Mouse (Mus musculus) liver, embryonic 15.5 days (tissue): Measurements from ENCODE around the gene Ppp2r5e. TPM values are rescaled to one million over a fixed set of nuclear protein-coding genes. Genes with fewer than 3 reads are reported as not detected.

Experiments used
- ATAC-seq: fragments of 200-750 bp; cut with Nextera tagmentation; 2 replicates; pipeline ENCODE4 v1.8.0; 2017; ENCODE audit warnings: moderate number of reproducible peaks, mild to moderate bottlenecking, moderate library complexity; ENCODE audit not compliant: insufficient read depth
- H3K27ac ChIP-seq: fragments of 300-500 bp; sonication (generic); replicated peaks from 2 replicates; pipeline ENCODE4 v1.5.1; 2015; ENCODE audit warnings: mild to moderate bottlenecking, inconsistent platforms
- H3K27me3 ChIP-seq: fragments of 300-500 bp; sonication (generic); 2 replicates; pipeline ENCODE4 v1.6.1; 2015; ENCODE audit warnings: mild to moderate bottlenecking, inconsistent platforms
- H3K36me3 ChIP-seq: fragments of 300-500 bp; sonication (generic); replicated peaks from 2 replicates; pipeline ENCODE4 v1.6.1; 2015; ENCODE audit warnings: moderate library complexity, mild to moderate bottlenecking, inconsistent platforms
- H3K4me1 ChIP-seq: fragments of 300-500 bp; sonication (generic); replicated peaks from 2 replicates; pipeline ENCODE4 v1.6.1; 2015; ENCODE audit warnings: inconsistent platforms
- H3K4me2 ChIP-seq: fragments of 300-500 bp; sonication (generic); 2 replicates; pipeline ENCODE4 v1.6.1; 2015; ENCODE audit warnings: moderate library complexity, mild to moderate bottlenecking, inconsistent platforms
- H3K4me3 ChIP-seq: fragments of 300-500 bp; sonication (generic); replicated peaks from 2 replicates; pipeline ENCODE4 v1.5.1; 2015; ENCODE audit warnings: mild to moderate bottlenecking, inconsistent platforms
- H3K9ac ChIP-seq: fragments of 300-500 bp; sonication (generic); 2 replicates; pipeline ENCODE4 v1.6.1; 2015; ENCODE audit warnings: moderate library complexity, mild to moderate bottlenecking, inconsistent platforms
- H3K9me3 ChIP-seq: fragments of 300-500 bp; sonication (generic); replicated peaks from 2 replicates; pipeline ENCODE4 v1.6.1; 2016; ENCODE audit warnings: inconsistent platforms
- WGBS: fragments of 180-500 bp; shearing (Covaris S2); methylation state at CpG from one replicate; pipeline ENCODE4 v1.1.7; 2015; ENCODE audit warnings: mixed read lengths; ENCODE audit not compliant: insufficient replicate concordance; 5-methylcytosine and 5-hydroxymethylcytosine counted together
- polyA plus RNA-seq: library from polyadenylated mRNA; unstranded; fragments of >200 nt; fragmentation: Nextera tagmentation; extraction: Ambion mirVana; gene quantifications from 2 replicates; pipeline ENCODE4 v1.2.1, GENCODE M21; 2015

Ppp2r5e gene
- polyA plus RNA-seq, 1 experiment from 2014 or later, result 5.2 TPM

GRCm38 (mm10) chr12:75552296-75552695, 43.7 kb downstream of the Ppp2r5e start:
- Histone ChIP-seq H3K36me3 (0 out of 2 replicates have a peak, but pooled peaks cover 3% of the 10 kb centered on the region), H3K27me3 (no peaks in the 10 kb centered on the region), H3K27ac (no peak overlapping the region), H3K9me3 (no peaks in the 10 kb centered on the region), H3K4me1 (0 out of 2 replicates have a peak, but pooled peaks cover 2% of the 10 kb centered on the region), H3K9ac (no peak overlapping the region), H3K4me3 (no peak overlapping the region), H3K4me2 (no peak overlapping the region)
- no peak for ATAC-seq
- WGBS, result 80% methylated on average over 3 of the region's 3 CpGs

GRCm38 (mm10) chr12:75551671-75552070, 44.4 kb downstream of the Ppp2r5e start:
- no peak for ATAC-seq
- 0 out of 2 replicates have a peak, but pooled peaks cover 3% of the 10 kb centered on the region for H3K36me3 ChIP-seq
- H3K27ac ChIP-seq, result no peak overlapping the region
- H3K4me2 ChIP-seq, result no peak overlapping the region
- no peaks in the 10 kb centered on the region for H3K27me3 ChIP-seq
- H3K4me3 ChIP-seq, result no peak overlapping the region
- no peaks in the 10 kb centered on the region for H3K4me1 ChIP-seq
- H3K9me3 ChIP-seq, result no peaks in the 10 kb centered on the region
- WGBS, result 79% methylated on average over 5 of the region's 5 CpGs
- H3K9ac ChIP-seq, result no peak overlapping the region

GRCm38 (mm10) chr12:75548999-75549398, 47.0 kb downstream of the Ppp2r5e start:
- 0 out of 2 replicates have a peak, but pooled peaks cover 3% of the 10 kb centered on the region for H3K36me3 ChIP-seq
- no peaks in the 10 kb centered on the region for H3K4me1 ChIP-seq
- no peaks in the 10 kb centered on the region for H3K9me3 ChIP-seq
- H3K27me3 ChIP-seq, result no peaks in the 10 kb centered on the region
- no peak overlapping the region for H3K4me3 ChIP-seq
- no peak for ATAC-seq
- WGBS, result 82% methylated on average over 9 of the region's 9 CpGs
- no peak overlapping the region for H3K4me2 ChIP-seq
- no peak overlapping the region for H3K9ac ChIP-seq
- H3K27ac ChIP-seq, result no peak overlapping the region

GRCm38 (mm10) chr12:75547174-75547573, 48.9 kb downstream of the Ppp2r5e start:
- no peak overlapping the region for H3K9ac ChIP-seq
- 73% methylated on average over 3 of the region's 3 CpGs for WGBS
- no peak for ATAC-seq
- H3K4me2 ChIP-seq, result no peak overlapping the region
- H3K4me1 ChIP-seq, result peaks cover 6% of the 10 kb centered on the region; the same call in 1 of the 2 replicates
- H3K27ac ChIP-seq, result no peak overlapping the region
- H3K36me3 ChIP-seq, result 0 out of 2 replicates have a peak, but pooled peaks cover 3% of the 10 kb centered on the region
- H3K27me3 ChIP-seq, result no peaks in the 10 kb centered on the region
- H3K4me3 ChIP-seq, result no peak overlapping the region
- H3K9me3 ChIP-seq, result no peaks in the 10 kb centered on the region

- no peaks in the 10 kb centered on the region for H3K36me3 ChIP-seq
- no peak for ATAC-seq
- WGBS, result 79% methylated on average over 5 of the region's 5 CpGs
- H3K9me3 ChIP-seq, result no peaks in the 10 kb centered on the region
- peaks cover 6% of the 10 kb centered on the region; the same call in 1 of the 2 replicates for H3K4me1 ChIP-seq
- H3K9ac ChIP-seq, result no peak overlapping the region
- no peak overlapping the region for H3K4me3 ChIP-seq
- H3K27me3 ChIP-seq, result no peaks in the 10 kb centered on the region
- H3K4me2 ChIP-seq, result no peak overlapping the region
- no peak overlapping the region for H3K27ac ChIP-seq
Observed at GRCm38 (mm10) chr12:75546241-75546640, 49.8 kb downstream of the Ppp2r5e start.

- H3K9me3 ChIP-seq, result no peaks in the 10 kb centered on the region
- no peak for ATAC-seq
- WGBS, result 89% methylated on average over 4 of the region's 4 CpGs
- H3K9ac ChIP-seq, result no peak overlapping the region
- no peak overlapping the region for H3K27ac ChIP-seq
- no peak overlapping the region for H3K4me2 ChIP-seq
- H3K36me3 ChIP-seq, result no peaks in the 10 kb centered on the region
- no peak overlapping the region for H3K4me3 ChIP-seq
- no peaks in the 10 kb centered on the region for H3K27me3 ChIP-seq
- H3K4me1 ChIP-seq, result peaks cover 6% of the 10 kb centered on the region; the same call in 1 of the 2 replicates
Observed at GRCm38 (mm10) chr12:75545431-75545925, 50.6 kb downstream of the Ppp2r5e start.

- Histone ChIP-seq H3K9me3 (no peaks in the 10 kb centered on the region), H3K4me2 (no peak overlapping the region), H3K27ac (no peak overlapping the region), H3K4me1 (peaks cover 6% of the 10 kb centered on the region; the same call in 1 of the 2 replicates), H3K9ac (no peak overlapping the region), H3K4me3 (no peak overlapping the region), H3K27me3 (no peaks in the 10 kb centered on the region), H3K36me3 (no peaks in the 10 kb centered on the region)
- no peak for ATAC-seq
- 71% methylated on average over 2 of the region's 2 CpGs for WGBS
Observed at GRCm38 (mm10) chr12:75544666-75545065, 51.4 kb downstream of the Ppp2r5e start.

- no peak overlapping the region for H3K4me3 ChIP-seq
- ATAC-seq, result no peak
- H3K4me1 ChIP-seq, result peaks cover 8% of the 10 kb centered on the region
- no peak overlapping the region for H3K27ac ChIP-seq
- 64% methylated on average over 2 of the region's 2 CpGs for WGBS
- no peak overlapping the region for H3K4me2 ChIP-seq
- H3K9me3 ChIP-seq, result no peaks in the 10 kb centered on the region
- H3K27me3 ChIP-seq, result no peaks in the 10 kb centered on the region
- H3K9ac ChIP-seq, result no peak overlapping the region
- no peaks in the 10 kb centered on the region for H3K36me3 ChIP-seq
Observed at GRCm38 (mm10) chr12:75544259-75544658, 51.8 kb downstream of the Ppp2r5e start.

- no peaks in the 10 kb centered on the region for H3K36me3 ChIP-seq
- no peak overlapping the region for H3K27ac ChIP-seq
- ATAC-seq, result no peak
- H3K9ac ChIP-seq, result no peak overlapping the region
- WGBS, result 82% methylated on average over 3 of the region's 3 CpGs
- peaks cover 9% of the 10 kb centered on the region for H3K4me1 ChIP-seq
- H3K4me3 ChIP-seq, result no peak overlapping the region
- H3K4me2 ChIP-seq, result no peak overlapping the region
- no peaks in the 10 kb centered on the region for H3K9me3 ChIP-seq
- H3K27me3 ChIP-seq, result no peaks in the 10 kb centered on the region
Observed at GRCm38 (mm10) chr12:75543346-75543745, 52.7 kb downstream of the Ppp2r5e start.

GRCm38 (mm10) chr12:75540621-75541171, 55.3 kb downstream of the Ppp2r5e start:
- Histone ChIP-seq H3K27ac (no peak overlapping the region), H3K4me1 (peaks cover 30% of the 10 kb centered on the region), H3K4me2 (no peak overlapping the region), H3K36me3 (no peaks in the 10 kb centered on the region), H3K9me3 (no peaks in the 10 kb centered on the region), H3K9ac (no peak overlapping the region), H3K4me3 (no peak overlapping the region), H3K27me3 (no peaks in the 10 kb centered on the region)
- no peak for ATAC-seq
- 78% methylated on average over 5 of the region's 5 CpGs for WGBS

GRCm38 (mm10) chr12:75539228-75539627, 56.8 kb downstream of the Ppp2r5e start:
- Histone ChIP-seq H3K4me1 (peaks cover 30% of the 10 kb centered on the region), H3K27ac (no peak overlapping the region), H3K4me3 (no peak overlapping the region), H3K27me3 (no peaks in the 10 kb centered on the region), H3K36me3 (no peaks in the 10 kb centered on the region), H3K9ac (no peak overlapping the region), H3K4me2 (no peak overlapping the region), H3K9me3 (no peaks in the 10 kb centered on the region)
- ATAC-seq, result no peak
- WGBS, result 72% methylated on average over 3 of the region's 3 CpGs
